Mouse (Mus musculus): ENCODE results near the gene Rex1bd.

Rex1bd gene

GRCm38 (mm10) chr8:70501820-70502529 lies 4.6 kb downstream of the Rex1bd start:
- DNase-seq (ENCODE audit: low spot score), result no peak

GRCm38 (mm10) chr8:70500386-70501301 lies 5.9 kb downstream of the Rex1bd start:
- no peak for DNase-seq (ENCODE audit: low spot score)

- DNase-seq (ENCODE audit: low spot score), result no peak
These were observed 10.8 kb downstream of the Rex1bd start for GRCm38 (mm10) chr8:70495771-70496062.

GRCm38 (mm10) chr8:70495001-70495770 lies 11.4 kb downstream of the Rex1bd start:
- no peak for DNase-seq (ENCODE audit: low spot score)

- DNase-seq (ENCODE audit: low spot score), result no peak
These were observed 12.1 kb downstream of the Rex1bd start for GRCm38 (mm10) chr8:70494416-70494945.

GRCm38 (mm10) chr8:70493692-70494415 lies 12.7 kb downstream of the Rex1bd start:
- DNase-seq (ENCODE audit: low spot score), result no peak

- no peak for DNase-seq (ENCODE audit: low spot score)
These were observed 13.6 kb downstream of the Rex1bd start, which contains the start of gene Crlf1 for GRCm38 (mm10) chr8:70492664-70493640. Crlf1 (plus strand) TSS chr8:70493158.

GRCm38 (mm10) chr8:70490880-70491495 lies 15.6 kb downstream of the Rex1bd start:
- no peak for DNase-seq (ENCODE audit: low spot score)

GRCm38 (mm10) chr8:70490061-70490879 lies 16.3 kb downstream of the Rex1bd start:
- no peak for DNase-seq (ENCODE audit: low spot score)

GRCm38 (mm10) chr8:70489576-70489975 lies 17.0 kb downstream of the Rex1bd start:
- DNase-seq (ENCODE audit: low spot score), result peak; percentile 58

GRCm38 (mm10) chr8:70488931-70489470 lies 17.6 kb downstream of the Rex1bd start:
- DNase-seq (ENCODE audit: low spot score), result peak; percentile 60

GRCm38 (mm10) chr8:70487993-70488796 lies 18.4 kb downstream of the Rex1bd start:
- peak; percentile 82 for DNase-seq (ENCODE audit: low spot score)

- DNase-seq (ENCODE audit: low spot score), result no peak
These were observed 19.5 kb downstream of the Rex1bd start, which contains the start of gene Tmem59l for GRCm38 (mm10) chr8:70486941-70487520. Tmem59l (minus strand) TSS chr8:70487358.

- DNase-seq (ENCODE audit: low spot score), result no peak
These were observed 20.3 kb downstream of the Rex1bd start for GRCm38 (mm10) chr8:70486191-70486681.

- DNase-seq (ENCODE audit: low spot score), result no peak
These were observed 23.6 kb downstream of the Rex1bd start for GRCm38 (mm10) chr8:70482943-70483342.

- DNase-seq (ENCODE audit: low spot score), result no peak
These were observed 24.6 kb downstream of the Rex1bd start for GRCm38 (mm10) chr8:70481908-70482307.
